Mouse (Mus musculus) cerebellum, adult 9-11 months (tissue): Measurements from ENCODE around the gene Tulp2.
A peak's percentile ranks its signal among the peaks of the same experiment; 100 is the strongest.

Source experiments
- DNase-seq: peaks from one replicate; pipeline ENCODE4 v3.0.0; 2022

Gene Tulp2

GRCm38 (mm10) chr7:45481374-45481927, at the start of gene Tulp2:
TSS of gene Tulp2 (plus strand) at chr7:45481877.
- DNase-seq, result peak; percentile 79

GRCm38 (mm10) chr7:45433835-45434202, 47.9 kb upstream of the Tulp2 start:
- no peak for DNase-seq

GRCm38 (mm10) chr7:45434203-45435015, 47.3 kb upstream of the Tulp2 start, which contains the start of gene Gys1:
TSS of gene Gys1 (plus strand) at chr7:45434844.
- peak; percentile 100 for DNase-seq

GRCm38 (mm10) chr7:45435038-45435437, 46.6 kb upstream of the Tulp2 start:
- no peak for DNase-seq

GRCm38 (mm10) chr7:45436444-45436843, 45.2 kb upstream of the Tulp2 start:
- DNase-seq, result peak; percentile 61

- DNase-seq, result peak; percentile 43
These were observed 44.6 kb upstream of the Tulp2 start for GRCm38 (mm10) chr7:45437046-45437445.

- peak; percentile 63 for DNase-seq
These were observed 44.0 kb upstream of the Tulp2 start, which contains the start of gene Ruvbl2 for GRCm38 (mm10) chr7:45437521-45438276. TSS of gene Ruvbl2 (minus strand) at chr7:45438096.

GRCm38 (mm10) chr7:45443526-45444420, 37.9 kb upstream of the Tulp2 start:
- DNase-seq, result no peak

GRCm38 (mm10) chr7:45446589-45446988, 35.1 kb upstream of the Tulp2 start:
- DNase-seq, result no peak

GRCm38 (mm10) chr7:45447325-45447990, 34.2 kb upstream of the Tulp2 start:
- no peak for DNase-seq

- DNase-seq, result no peak
These were observed 31.7 kb upstream of the Tulp2 start for GRCm38 (mm10) chr7:45449974-45450373.

- DNase-seq, result peak; percentile 83
These were observed 30.2 kb upstream of the Tulp2 start for GRCm38 (mm10) chr7:45451344-45451982.

GRCm38 (mm10) chr7:45454971-45455370, 26.7 kb upstream of the Tulp2 start:
- DNase-seq, result peak; percentile 45

GRCm38 (mm10) chr7:45455932-45456696, 25.6 kb upstream of the Tulp2 start:
- DNase-seq, result peak; percentile 34

- DNase-seq, result no peak
These were observed 24.9 kb upstream of the Tulp2 start for GRCm38 (mm10) chr7:45456721-45457203.

GRCm38 (mm10) chr7:45457204-45458060, 24.2 kb upstream of the Tulp2 start:
- DNase-seq, result peak; percentile 32

- DNase-seq, result peak; percentile 81
These were observed 22.7 kb upstream of the Tulp2 start for GRCm38 (mm10) chr7:45458748-45459563.

GRCm38 (mm10) chr7:45459564-45460140, 22.0 kb upstream of the Tulp2 start, which contains the start of gene Ftl1:
TSS of gene Ftl1 (minus strand) at chr7:45459884.
- DNase-seq, result peak; percentile 98
